Mouse (Mus musculus) thymus, adult 18-20 months (tissue): Measurements from ENCODE around the gene Dusp18.
A peak's percentile ranks its signal among the peaks of the same experiment; 100 is the strongest.

Source experiments
- DNase-seq, 2 experiments: peaks; one replicate each; pipeline ENCODE4 v3.0.0; 2022; ENCODE audit warnings: mixed read lengths in 2 of 2

The Dusp18 gene

DNA sequence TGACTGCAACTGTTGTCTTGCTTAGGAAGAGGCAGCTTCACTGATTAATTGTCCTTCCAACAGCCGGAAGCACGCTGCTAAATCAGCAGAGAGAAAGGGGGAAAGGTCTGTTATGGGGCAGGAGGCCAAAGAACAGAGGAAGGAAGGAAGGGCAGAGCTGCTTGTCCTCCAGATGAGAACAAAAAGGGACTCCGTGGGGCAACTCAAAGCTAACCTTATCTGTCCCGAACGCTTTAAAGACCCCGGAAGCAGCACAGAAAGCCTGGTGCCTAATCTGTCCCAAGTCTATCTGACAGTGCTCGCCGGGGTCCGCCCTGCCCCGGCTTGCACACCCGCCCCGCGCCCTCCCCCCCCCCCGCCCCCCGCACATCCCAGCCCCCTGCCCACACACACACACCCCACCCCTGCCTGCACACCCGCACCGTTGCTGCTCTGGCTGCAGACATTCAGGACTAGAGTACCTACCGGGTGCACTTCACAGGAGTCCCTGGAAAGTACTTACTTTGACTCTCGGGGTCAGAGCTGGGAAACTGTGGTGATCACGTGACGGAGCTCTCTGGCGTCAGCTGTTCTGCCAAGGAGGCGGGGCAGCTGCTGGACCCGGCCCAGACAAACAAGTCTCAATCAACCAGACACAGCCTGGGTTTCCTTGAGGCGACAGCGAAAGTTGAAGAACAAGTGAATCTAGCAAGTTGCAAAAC lies 36.6 kb downstream of the Dusp18 start, which contains the start of gene Tcn2:
Gene Tcn2, minus strand, starts transcription at position 649 of the 701 bp plus-strand sequence.
- DNase-seq, result peak; percentile 68 to 73

DNA sequence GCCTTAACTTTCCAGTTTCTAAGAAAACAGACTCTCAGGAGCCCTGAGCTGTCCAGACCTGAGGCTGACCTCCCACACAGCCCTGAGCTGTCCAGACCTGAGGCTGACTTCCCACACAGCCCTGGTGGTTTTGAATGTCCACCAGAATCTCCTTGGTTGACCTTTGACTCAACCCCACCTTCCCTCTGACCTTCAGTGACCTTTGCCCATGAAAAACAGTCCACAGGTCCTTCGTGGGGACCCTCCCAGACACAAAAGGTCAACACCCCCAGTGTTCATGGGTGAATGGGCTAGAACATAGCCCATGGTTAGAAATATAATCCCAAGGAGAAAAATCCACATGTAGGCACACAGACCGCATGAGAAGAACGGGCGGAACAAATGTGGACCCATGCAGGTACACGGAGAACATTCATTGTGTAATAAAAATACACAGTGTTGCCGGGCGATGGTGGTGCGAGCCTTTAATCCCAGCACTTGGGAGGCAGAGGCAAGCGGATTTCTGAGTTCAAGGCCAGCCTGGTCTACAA lies 38.8 kb downstream of the Dusp18 start:
- no peak for DNase-seq

DNA sequence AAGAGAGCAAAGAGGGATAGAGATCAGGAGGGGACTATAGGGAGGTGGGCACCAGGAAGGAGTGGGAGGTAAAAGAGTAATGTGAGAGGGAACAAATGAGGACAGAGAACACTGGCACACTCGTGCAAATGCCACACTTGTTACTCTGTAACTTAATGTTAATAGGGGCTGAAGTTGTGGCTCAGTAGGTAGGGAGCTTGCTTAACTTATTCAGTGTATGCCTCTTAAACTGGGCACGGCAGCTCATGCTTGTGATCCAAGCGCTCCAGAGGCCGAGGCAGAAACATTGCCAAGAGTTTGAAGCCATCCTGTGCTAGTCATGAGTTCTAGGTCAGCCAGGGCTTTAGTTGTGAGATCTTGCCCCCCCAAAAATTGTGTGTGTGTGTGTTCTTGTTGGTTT lies 40.1 kb downstream of the Dusp18 start:
- no peak for DNase-seq

DNA sequence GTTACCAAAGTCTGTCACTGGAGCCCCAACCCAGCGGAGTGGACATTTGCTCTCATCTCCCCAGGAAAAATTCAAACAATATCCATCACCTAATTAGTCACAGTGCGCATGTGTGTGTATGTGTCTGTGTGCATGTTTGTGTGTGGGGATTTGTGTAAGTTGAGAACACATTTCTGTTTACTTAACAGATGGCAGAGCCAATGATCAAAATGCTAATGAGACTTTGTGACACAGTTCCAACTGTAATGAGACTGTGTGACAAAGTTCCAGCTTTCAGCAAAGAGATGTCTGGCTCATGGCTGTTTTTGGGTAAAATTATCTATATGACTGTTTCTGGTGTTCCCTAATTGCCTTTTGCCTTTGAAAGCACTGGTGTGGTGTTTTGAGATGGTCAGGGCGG lies 41.3 kb downstream of the Dusp18 start:
- DNase-seq, result no peak

DNA sequence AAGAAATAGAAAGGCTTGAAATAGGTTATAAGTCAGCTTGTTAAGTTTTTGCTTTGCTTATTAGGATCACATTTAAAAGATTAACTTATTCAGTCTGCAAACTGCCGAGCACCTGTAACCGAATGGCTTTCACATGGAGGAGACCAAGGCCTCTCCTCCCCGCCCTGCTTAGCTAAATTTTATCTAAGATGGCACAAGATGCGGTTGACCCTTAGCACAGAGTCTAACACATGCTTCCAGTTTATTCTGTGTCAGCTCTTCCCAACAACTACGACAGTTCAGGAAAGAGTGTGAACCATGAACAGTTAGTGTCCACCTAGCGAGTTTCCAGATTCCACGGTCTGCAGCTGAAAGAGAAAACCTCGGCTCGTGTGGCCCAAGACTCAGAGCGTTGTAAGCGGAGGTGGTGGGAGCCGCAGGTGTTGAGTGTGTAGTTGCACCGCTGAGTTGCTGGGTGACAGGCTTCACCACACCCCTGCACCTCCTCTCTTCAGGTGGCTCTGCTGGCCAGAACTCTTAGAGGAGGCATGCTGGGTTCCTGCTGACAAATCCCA lies 42.4 kb downstream of the Dusp18 start:
- DNase-seq, result no peak

DNA sequence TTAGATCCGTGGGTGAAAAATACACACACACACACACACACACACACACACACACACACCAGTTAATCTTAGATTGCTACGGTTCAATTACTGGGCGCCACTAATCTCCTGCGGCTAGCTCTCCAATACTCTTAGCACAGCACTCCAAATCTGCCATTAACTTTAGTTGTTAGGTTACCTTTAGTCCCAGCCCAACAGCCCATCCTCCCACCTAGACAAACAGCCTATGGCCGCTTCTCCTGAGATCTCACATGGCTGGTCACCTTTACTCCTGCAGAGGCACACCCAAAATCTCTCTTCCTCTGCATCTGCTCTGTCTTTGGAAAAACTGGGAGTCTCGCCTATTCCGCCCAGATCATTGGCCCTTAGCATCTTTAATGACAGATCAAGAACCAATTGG lies 46.3 kb downstream of the Dusp18 start:
- DNase-seq, result no peak

DNA sequence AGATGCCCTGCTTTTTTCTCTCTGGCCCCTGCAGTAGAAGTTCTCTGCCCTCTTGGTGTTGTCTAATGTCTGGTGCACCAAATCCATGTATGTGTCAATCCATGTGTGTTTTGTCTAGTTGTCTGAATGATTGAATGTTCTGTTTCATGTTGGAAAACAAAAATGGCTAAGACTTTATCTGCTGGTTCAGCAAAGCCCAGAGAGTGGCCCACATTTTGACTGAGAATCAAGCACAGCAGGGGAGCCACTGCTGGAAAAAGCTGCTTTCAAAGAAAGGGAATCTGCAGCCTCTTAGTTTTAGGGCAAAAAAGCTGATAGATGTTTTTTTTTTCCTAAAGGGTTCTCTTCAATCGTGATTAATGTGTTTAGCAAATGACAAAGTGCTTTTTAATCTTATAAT lies 51.3 kb downstream of the Dusp18 start:
- no peak for DNase-seq
